Mouse (Mus musculus) layer of hippocampus, postnatal 36 days (tissue): ENCODE data around the gene Ugt1a9. TPM values are rescaled to one million over a fixed set of nuclear protein-coding genes. Genes with fewer than 3 reads are reported as not detected.

Experiments
- DNase-seq, 2 experiments: peaks; one replicate each; pipeline ENCODE4 v3.0.0; 2022
- total RNA-seq, 2 experiments: library from RNA; stranded (reverse); gene quantifications; 2 replicates each; pipeline ENCODE4 v1.2.3; 2021

The Ugt1a9 gene
- total RNA-seq, 2 experiments from 2014 or later, result not detected

GRCm38 (mm10) chr1:88186325-88186935, 115.8 kb downstream of the Ugt1a9 start:
- DNase-seq, result no peak

GRCm38 (mm10) chr1:88192136-88192535, 121.5 kb downstream of the Ugt1a9 start:
- DNase-seq, result no peak

GRCm38 (mm10) chr1:88195687-88196086, 125.1 kb downstream of the Ugt1a9 start:
- no peak for DNase-seq

GRCm38 (mm10) chr1:88197443-88197842, 126.8 kb downstream of the Ugt1a9 start:
- no peak for DNase-seq

- no peak for DNase-seq
These were observed 129.4 kb downstream of the Ugt1a9 start for GRCm38 (mm10) chr1:88199996-88200395.

GRCm38 (mm10) chr1:88200456-88200855, 129.9 kb downstream of the Ugt1a9 start, which contains the start of gene Ugt1a2:
Gene Ugt1a2, plus strand, starts transcription at chr1:88200601.
- DNase-seq, result no peak

GRCm38 (mm10) chr1:88205294-88205922, 134.8 kb downstream of the Ugt1a9 start, which contains the start of gene Dnajb3:
Gene Dnajb3, minus strand, starts transcription at chr1:88205782.
- peak; percentile 86 to 88 for DNase-seq

GRCm38 (mm10) chr1:88206843-88207479, 136.4 kb downstream of the Ugt1a9 start:
- DNase-seq, result no peak

GRCm38 (mm10) chr1:88211812-88212211, 141.2 kb downstream of the Ugt1a9 start, which contains the start of gene Ugt1a1:
Gene Ugt1a1, plus strand, starts transcription at chr1:88211959.
- DNase-seq, result no peak

- DNase-seq, result no peak
These were observed 141.9 kb downstream of the Ugt1a9 start for GRCm38 (mm10) chr1:88212341-88213045.

GRCm38 (mm10) chr1:88213061-88213460, 142.5 kb downstream of the Ugt1a9 start:
- DNase-seq, result no peak

GRCm38 (mm10) chr1:88213766-88214461, 143.3 kb downstream of the Ugt1a9 start:
- DNase-seq, result no peak

GRCm38 (mm10) chr1:88214462-88214952, 143.9 kb downstream of the Ugt1a9 start:
- no peak for DNase-seq

- no peak for DNase-seq
These were observed 145.1 kb downstream of the Ugt1a9 start for GRCm38 (mm10) chr1:88215466-88216380.

- DNase-seq, result no peak
These were observed 146.0 kb downstream of the Ugt1a9 start for GRCm38 (mm10) chr1:88216551-88216950.

- no peak for DNase-seq
These were observed 146.5 kb downstream of the Ugt1a9 start for GRCm38 (mm10) chr1:88217144-88217543.

- no peak for DNase-seq
These were observed 147.0 kb downstream of the Ugt1a9 start for GRCm38 (mm10) chr1:88217576-88217975.

- DNase-seq, result no peak
These were observed 147.5 kb downstream of the Ugt1a9 start for GRCm38 (mm10) chr1:88218051-88218450.

GRCm38 (mm10) chr1:88218591-88218990, 148.0 kb downstream of the Ugt1a9 start:
- no peak for DNase-seq

- DNase-seq, result no peak
These were observed 148.5 kb downstream of the Ugt1a9 start for GRCm38 (mm10) chr1:88219054-88219453.

GRCm38 (mm10) chr1:88220336-88220735, 149.7 kb downstream of the Ugt1a9 start:
- DNase-seq, result no peak
